Mouse (Mus musculus): ENCODE measurements around the gene Ly6g6d.

- TF ChIP-seq CTCF (IDR thresholded peaks at IDR 0.05): no peak
- no peak for TF ChIP-seq POLR2A (IDR thresholded peaks at IDR 0.05; ENCODE audit: insufficient read depth, low read depth, low read length)
- TF ChIP-seq EP300 (IDR thresholded peaks at IDR 0.05; ENCODE audit: insufficient read depth, low read depth, low read length): no peak
Observed at GRCm38 (mm10) chr17:35125081-35125480, 47.2 kb upstream of the Ly6g6d start.

Data from heart, adult 2 months (tissue).